Mouse (Mus musculus) heart, postnatal 4 days (tissue): ENCODE data around the gene Olfr812. TPM values are rescaled to one million over a fixed set of nuclear protein-coding genes. Genes with fewer than 3 reads are reported as not detected.
"Not testable (repeated sequence)": the region's sequence is repeated elsewhere in the genome, so short reads cannot be mapped to it uniquely, and the experiment has no call there.

ENCODE experiments used
- DNase-seq: peaks from one replicate; pipeline ENCODE4 v3.0.0; 2021
- total RNA-seq, 2 experiments: library from RNA; stranded (reverse); gene quantifications; 2 replicates each; pipeline ENCODE4 v1.2.3; 2021

Olfr812 gene
- total RNA-seq = not detected

- DNase-seq = no peak
Observed at GRCm38 (mm10) chr10:129845994-129846393, at the start of gene Olfr812. Gene Olfr812, minus strand, starts transcription at chr10:129846094.

- no peak for DNase-seq
Observed at GRCm38 (mm10) chr10:129885934-129886333, 40.0 kb upstream of the Olfr812 start.

GRCm38 (mm10) chr10:129885496-129885895 lies 39.6 kb upstream of the Olfr812 start:
- not testable (repeated sequence) for DNase-seq

GRCm38 (mm10) chr10:129879751-129880150 lies 33.9 kb upstream of the Olfr812 start, which contains the start of gene Olfr814:
Gene Olfr814, minus strand, starts transcription at chr10:129879851.
- DNase-seq = not testable (repeated sequence)

- no peak for DNase-seq
Observed at GRCm38 (mm10) chr10:129855067-129855466, 9.2 kb upstream of the Olfr812 start, which contains the start of gene Olfr813. Gene Olfr813, plus strand, starts transcription at chr10:129855367.

GRCm38 (mm10) chr10:129847343-129847742 lies 1.4 kb upstream of the Olfr812 start:
- no peak for DNase-seq

GRCm38 (mm10) chr10:129804296-129804695 lies 41.6 kb downstream of the Olfr812 start, which contains the start of gene Olfr811:
Gene Olfr811, minus strand, starts transcription at chr10:129804396.
- no peak for DNase-seq

GRCm38 (mm10) chr10:129794817-129795216 lies 51.1 kb downstream of the Olfr812 start, which contains the start of gene Olfr810:
Gene Olfr810, minus strand, starts transcription at chr10:129794917.
- DNase-seq = no peak

Other genes with a start within 250 kb of the Olfr812 start
- not detected for gene Olfr796, start 233.5 kb downstream of the Olfr812 start, total RNA-seq
- not detected for gene Olfr798, start 218.2 kb downstream of the Olfr812 start, total RNA-seq
- gene Olfr799, start 208.6 kb downstream of the Olfr812 start, total RNA-seq = not detected
- gene Olfr800, start 188.4 kb downstream of the Olfr812 start, total RNA-seq = not detected
- gene Olfr801, start 172.2 kb downstream of the Olfr812 start, total RNA-seq = not detected
- not detected for gene Olfr802, start 157.9 kb downstream of the Olfr812 start, total RNA-seq
- gene Olfr803, start 151.8 kb downstream of the Olfr812 start, total RNA-seq = not detected
- gene Olfr804, start 142.9 kb downstream of the Olfr812 start, total RNA-seq = not detected
- not detected for gene Olfr805, start 116.7 kb downstream of the Olfr812 start, total RNA-seq
- not detected for gene Olfr806, start 104.2 kb downstream of the Olfr812 start, total RNA-seq
- gene Olfr807, start 88.3 kb downstream of the Olfr812 start, total RNA-seq = not detected
- not detected for gene Olfr808, start 80.6 kb downstream of the Olfr812 start, total RNA-seq
- gene Olfr809, start 71.5 kb downstream of the Olfr812 start, total RNA-seq = not detected
- not detected for gene Olfr810, start 51.2 kb downstream of the Olfr812 start, total RNA-seq
- gene Olfr811, start 41.7 kb downstream of the Olfr812 start, total RNA-seq = not detected
- not detected for gene Olfr813, start 9.3 kb upstream of the Olfr812 start, total RNA-seq
- gene Olfr814, start 33.8 kb upstream of the Olfr812 start, total RNA-seq = not detected
- gene Olfr815, start 59.8 kb upstream of the Olfr812 start, total RNA-seq = not detected
- not detected for gene Olfr816, start 69.5 kb upstream of the Olfr812 start, total RNA-seq
- not detected for gene Olfr818, start 103.0 kb upstream of the Olfr812 start, total RNA-seq
- not detected for gene Olfr819, start 121.2 kb upstream of the Olfr812 start, total RNA-seq
- not detected for gene Olfr247, start 130.0 kb upstream of the Olfr812 start, total RNA-seq
- gene Gm10310, start 139.0 kb upstream of the Olfr812 start, total RNA-seq = not detected
- not detected for gene Olfr820, start 166.5 kb upstream of the Olfr812 start, total RNA-seq
- gene Olfr821, start 184.3 kb upstream of the Olfr812 start, total RNA-seq = not detected
- not detected for gene Olfr822, start 225.1 kb upstream of the Olfr812 start, total RNA-seq